Mouse (Mus musculus) granulocyte monocyte progenitor cell, adult 5-6 weeks (primary cell): ENCODE results near the gene 2610301B20Rik. TPM values are rescaled to one million over a fixed set of nuclear protein-coding genes. Genes with fewer than 3 reads are reported as not detected.
A peak's percentile ranks its signal among the peaks of the same experiment; 100 is the strongest.
"Not testable (repeated sequence)": the region's sequence is repeated elsewhere in the genome, so short reads cannot be mapped to it uniquely, and the experiment has no call there.

Source experiments
- ATAC-seq: replicated peaks from 2 replicates; pipeline ENCODE4 v1.8.0; 2016; ENCODE audit warnings: mild to moderate bottlenecking, moderate TSS enrichment, inconsistent platforms; ENCODE audit not compliant: poor library complexity, severe bottlenecking
- total RNA-seq, 2 experiments: library from RNA; stranded (forward) in 1 of 2; stranded (reverse) in 1 of 2; fragments of 200-712, 200-1000 nt in 1 of 2; fragments of >200 nt in 1 of 2; fragmentation: Nextera tagmentation in 1 of 2; gene quantifications; 2 replicates each; pipeline ENCODE4 v1.2.3; 2014 to 2017

The 2610301B20Rik gene
- total RNA-seq, 2 experiments from 2014 or later: 14.7 to 15.1 TPM

- ATAC-seq: peak; percentile 82
Observed at GRCm38 (mm10) chr4:10896859-10897258, 22.6 kb downstream of the 2610301B20Rik start.

- peak; percentile 87 for ATAC-seq
Observed at GRCm38 (mm10) chr4:10905234-10905801, 31.0 kb downstream of the 2610301B20Rik start.

GRCm38 (mm10) chr4:10911417-10911816 lies 37.1 kb downstream of the 2610301B20Rik start:
- ATAC-seq: not testable (repeated sequence)

- no peak for ATAC-seq
Observed at GRCm38 (mm10) chr4:10911909-10912478, 37.7 kb downstream of the 2610301B20Rik start.

- peak; percentile 95 for ATAC-seq
Observed at GRCm38 (mm10) chr4:10912611-10913301, 38.5 kb downstream of the 2610301B20Rik start.

- ATAC-seq: no peak
Observed at GRCm38 (mm10) chr4:10913409-10913808, 39.1 kb downstream of the 2610301B20Rik start.

- ATAC-seq: peak; percentile 28
Observed at GRCm38 (mm10) chr4:10914766-10915165, 40.5 kb downstream of the 2610301B20Rik start.

GRCm38 (mm10) chr4:10915271-10915670 lies 41.0 kb downstream of the 2610301B20Rik start:
- no peak for ATAC-seq

GRCm38 (mm10) chr4:10918402-10918801 lies 44.1 kb downstream of the 2610301B20Rik start:
- peak; percentile 18 for ATAC-seq

GRCm38 (mm10) chr4:10919097-10919496 lies 44.8 kb downstream of the 2610301B20Rik start:
- peak; percentile 38 for ATAC-seq

GRCm38 (mm10) chr4:10919530-10919929 lies 45.2 kb downstream of the 2610301B20Rik start:
- peak; percentile 5 for ATAC-seq

- no peak for ATAC-seq
Observed at GRCm38 (mm10) chr4:10919987-10920386, 45.7 kb downstream of the 2610301B20Rik start.

- ATAC-seq: 0 out of 2 replicates have a peak, but pooled peaks have one; percentile 14
Observed at GRCm38 (mm10) chr4:10920622-10921021, 46.3 kb downstream of the 2610301B20Rik start.

GRCm38 (mm10) chr4:10923180-10923579 lies 48.9 kb downstream of the 2610301B20Rik start:
- peak; percentile 81 for ATAC-seq

- ATAC-seq: no peak
Observed at GRCm38 (mm10) chr4:10924140-10924539, 49.8 kb downstream of the 2610301B20Rik start.

- ATAC-seq: no peak
Observed at GRCm38 (mm10) chr4:10924541-10924940, 50.2 kb downstream of the 2610301B20Rik start.

- ATAC-seq: no peak
Observed at GRCm38 (mm10) chr4:10926416-10926815, 52.1 kb downstream of the 2610301B20Rik start.

GRCm38 (mm10) chr4:10928158-10928557 lies 53.9 kb downstream of the 2610301B20Rik start:
- ATAC-seq: no peak

- ATAC-seq: no peak
Observed at GRCm38 (mm10) chr4:10929726-10930125, 55.4 kb downstream of the 2610301B20Rik start.

- ATAC-seq: no peak
Observed at GRCm38 (mm10) chr4:10931040-10931439, 56.7 kb downstream of the 2610301B20Rik start.

GRCm38 (mm10) chr4:10932091-10932745 lies 57.9 kb downstream of the 2610301B20Rik start:
- no peak for ATAC-seq
